Comparison of ENCODE assay signal across 24 mouse cellular contexts in genomic region chr1:91441855-91442254, GRCm38 (mm10). TPM values are rescaled to one million over a fixed set of nuclear protein-coding genes. Genes with fewer than 3 reads are reported as not detected.
DNase-seq lines count a peak whose midpoint lies in the region; ATAC-seq and TF ChIP-seq lines count a peak whose summit lies in the region.
"Had no signal": no experiment of that assay in that cellular context is flagged by ENCODE, and none has a peak within 500 bp of the region (broad histone marks: within the 10 kb centered on the region; RNA-seq: fewer than 3 reads in every experiment).

No protein-coding gene starts in this region.

- DNase-seq in gastrocnemius, adult 2 months: no peak
- no peak for DNase-seq in gastrocnemius, adult 8-10 months (ENCODE audit: low spot score in 2 of 2)
- no peak for DNase-seq in lung, postnatal 14 days
- DNase-seq in midbrain, embryonic 11.5 days (ENCODE audit: low spot score, missing footprints): peak; percentile 79
- DNase-seq in midbrain, embryonic 10.5 days (ENCODE audit: low spot score): no peak
- DNase-seq: adrenal gland, adult 8-10 months; adrenal gland, postnatal 25 days; cerebellum, adult 11-12 months; cerebellum, adult 8-10 months; cerebellum, postnatal 10 days; cerebellum, postnatal 36 days; embryo, embryonic 11 days; gastrocnemius, postnatal 14 days had no signal

- H3K4me3 ChIP-seq in gastrocnemius, adult 2 months: no peak overlapping the region
- no peak overlapping the region for H3K4me3 ChIP-seq in lung, embryonic 15.5 days
- H3K4me3 ChIP-seq in midbrain, embryonic 11.5 days (ENCODE audit: low read depth, low read length): no peak overlapping the region
- no peak overlapping the region for H3K4me3 ChIP-seq in midbrain, embryonic 10.5 days
- H3K4me3 ChIP-seq: embryonic facial prominence, embryonic 10.5 days; embryonic facial prominence, embryonic 13.5 days; erythroblast, embryonic 14.5 days; forebrain, embryonic 12.5 days; forebrain, embryonic 15.5 days; hindbrain, embryonic 10.5 days; hindbrain, embryonic 13.5 days had no signal

- no peaks in the 10 kb centered on the region for H3K9me3 ChIP-seq in lung, embryonic 15.5 days
- no peaks in the 10 kb centered on the region for H3K9me3 ChIP-seq in midbrain, embryonic 11.5 days (ENCODE audit: control insufficient read depth, low read length)
- no peaks in the 10 kb centered on the region for H3K9me3 ChIP-seq in midbrain, embryonic 10.5 days (replicated peaks)
- H3K9me3 ChIP-seq: embryonic facial prominence, embryonic 10.5 days; embryonic facial prominence, embryonic 13.5 days; forebrain, embryonic 12.5 days; forebrain, embryonic 15.5 days; hindbrain, embryonic 10.5 days; hindbrain, embryonic 13.5 days had no signal

- H3K9ac ChIP-seq in lung, embryonic 15.5 days: no peak overlapping the region
- H3K9ac ChIP-seq in midbrain, embryonic 11.5 days (ENCODE audit: low read length): no peak overlapping the region
- H3K9ac ChIP-seq: embryonic facial prominence, embryonic 13.5 days; forebrain, embryonic 12.5 days; forebrain, embryonic 15.5 days; hindbrain, embryonic 13.5 days had no signal

- H3K4me2 ChIP-seq in lung, embryonic 15.5 days: no peak overlapping the region
- H3K4me2 ChIP-seq in midbrain, embryonic 11.5 days: no peak overlapping the region
- H3K4me2 ChIP-seq: embryonic facial prominence, embryonic 13.5 days; forebrain, embryonic 12.5 days; forebrain, embryonic 15.5 days; heart, embryonic 11.5 days; hindbrain, embryonic 13.5 days had no signal

- peak overlapping the region; percentile 40 for H3K27ac ChIP-seq in gastrocnemius, adult 2 months
- H3K27ac ChIP-seq in lung, embryonic 15.5 days: 0 out of 2 replicates have a peak overlapping the region, but pooled peaks have one; percentile 41
- H3K27ac ChIP-seq in midbrain, embryonic 11.5 days (ENCODE audit: low read depth, low read length): no peak overlapping the region
- H3K27ac ChIP-seq in midbrain, embryonic 10.5 days (replicated peaks): no peak overlapping the region
- H3K27ac ChIP-seq: embryonic facial prominence, embryonic 13.5 days; forebrain, embryonic 12.5 days; forebrain, embryonic 15.5 days; hindbrain, embryonic 10.5 days; hindbrain, embryonic 13.5 days had no signal

- no peaks in the 10 kb centered on the region for H3K27me3 ChIP-seq in lung, embryonic 15.5 days
- H3K27me3 ChIP-seq in midbrain, embryonic 11.5 days (ENCODE audit: control insufficient read depth, insufficient read depth, low read length): no peaks in the 10 kb centered on the region
- no peaks in the 10 kb centered on the region for H3K27me3 ChIP-seq in midbrain, embryonic 10.5 days (ENCODE audit: low read depth, poor library complexity, severe bottlenecking)
- H3K27me3 ChIP-seq: embryonic facial prominence, embryonic 13.5 days; forebrain, embryonic 12.5 days; forebrain, embryonic 15.5 days; hindbrain, embryonic 13.5 days had no signal

- H3K4me1 ChIP-seq in lung, embryonic 15.5 days: peaks cover 30% of the 10 kb centered on the region
- no peaks in the 10 kb centered on the region for H3K4me1 ChIP-seq in midbrain, embryonic 11.5 days (ENCODE audit: control insufficient read depth, insufficient read depth, low read length)
- H3K4me1 ChIP-seq in midbrain, embryonic 10.5 days: peaks cover 11% of the 10 kb centered on the region
- H3K4me1 ChIP-seq: forebrain, embryonic 15.5 days; hindbrain, embryonic 10.5 days had no signal

- no peak for TF ChIP-seq CTCF in gastrocnemius, adult 2 months (IDR thresholded peaks at IDR 0.05)

- WGBS in lung, embryonic 15.5 days: 85% methylated on average over 3 of the region's 3 CpGs
- WGBS in midbrain, embryonic 11.5 days: 95% methylated on average over 3 of the region's 3 CpGs
- WGBS in midbrain, embryonic 10.5 days: 92% methylated on average over 3 of the region's 3 CpGs

- intact Hi-C loops in gastrocnemius, adult 2 months (cut with DNase I): no loop called here

- H3K36me3 ChIP-seq in lung, embryonic 15.5 days: peaks cover 51% of the 10 kb centered on the region
- no peaks in the 10 kb centered on the region; the same call in 1 of the 2 replicates for H3K36me3 ChIP-seq in midbrain, embryonic 11.5 days (ENCODE audit: control insufficient read depth, insufficient read depth, low read length)
- H3K36me3 ChIP-seq in midbrain, embryonic 10.5 days: peaks cover 3% of the 10 kb centered on the region
- H3K36me3 ChIP-seq: embryonic facial prominence, embryonic 10.5 days had no signal

- no peak for ATAC-seq in lung, embryonic 15.5 days (ENCODE audit: borderline replicate concordance, extremely low read depth, low FRiP score, low TSS enrichment)
- no peak for ATAC-seq in midbrain, embryonic 11.5 days (ENCODE audit: low FRiP score)
- ATAC-seq: activated CD4-positive, CD25-positive, alpha-beta regulatory T cell, adult 4 months; forebrain, embryonic 15.5 days; hindbrain, embryonic 16.5 days had no signal

RNA-seq across cellular contexts. Expression of gene Per2, which starts 17.3 kb away (rescaled TPM):
- total RNA-seq in gastrocnemius, adult 2 months (2021): 10 to 100 TPM in 1 of 2 experiments, 1 to 10 TPM in 1; 3.9 to 10.8 TPM
- 10 to 100 TPM in 1 of 4 experiments, 1 to 10 TPM in 3; 7.0 to 15.0 (median 8.8) TPM for total RNA-seq in gastrocnemius, adult 8-10 months (2022)
- 8.2 and 11.4 TPM in 2 replicates for polyA plus RNA-seq in lung, embryonic 15.5 days (2015; fragmentation: Nextera tagmentation; extraction: Ambion mirVana)
- polyA plus RNA-seq in midbrain, embryonic 11.5 days (2014; fragmentation: Nextera tagmentation; extraction: Ambion mirVana): 1.5 and 1.6 TPM in 2 replicates
- polyA plus RNA-seq in midbrain, embryonic 10.5 days (2016; fragmentation: Nextera tagmentation; extraction: Ambion mirVana): 2.5 and 4.0 TPM in 2 replicates

RNA-seq across cellular contexts. Expression of gene Hes6, which starts 28.0 kb away (rescaled TPM):
- total RNA-seq in gastrocnemius, adult 2 months (2021): 1 to 10 TPM; 4.4 to 7.9 TPM
- 1 to 10 TPM; 6.9 to 9.2 (median 7.2) TPM for total RNA-seq in gastrocnemius, adult 8-10 months (2022)
- polyA plus RNA-seq in lung, embryonic 15.5 days (2015; fragmentation: Nextera tagmentation; extraction: Ambion mirVana): 85.4 and 91.3 TPM in 2 replicates
- polyA plus RNA-seq in midbrain, embryonic 11.5 days (2014; fragmentation: Nextera tagmentation; extraction: Ambion mirVana): 300 and 322 TPM in 2 replicates
- polyA plus RNA-seq in midbrain, embryonic 10.5 days (2016; fragmentation: Nextera tagmentation; extraction: Ambion mirVana): 213 and 329 TPM in 2 replicates

RNA-seq across cellular contexts. Expression of gene Ilkap, which starts 43.2 kb away (rescaled TPM):
- 10 to 100 TPM; 38.3 to 44.6 TPM for total RNA-seq in gastrocnemius, adult 2 months (2021)
- total RNA-seq in gastrocnemius, adult 8-10 months (2022): 10 to 100 TPM; 31.2 to 40.1 (median 34.0) TPM
- polyA plus RNA-seq in lung, embryonic 15.5 days (2015; fragmentation: Nextera tagmentation; extraction: Ambion mirVana): 146 and 149 TPM in 2 replicates
- 163 and 169 TPM in 2 replicates for polyA plus RNA-seq in midbrain, embryonic 11.5 days (2014; fragmentation: Nextera tagmentation; extraction: Ambion mirVana)
- polyA plus RNA-seq in midbrain, embryonic 10.5 days (2016; fragmentation: Nextera tagmentation; extraction: Ambion mirVana): 173 and 177 TPM in 2 replicates

RNA-seq across cellular contexts. Expression of gene Traf3ip1, which starts 52.6 kb away (rescaled TPM):
- 1 to 10 TPM; 3.3 to 4.1 TPM for total RNA-seq in gastrocnemius, adult 2 months (2021)
- 1 to 10 TPM; 2.9 to 3.7 (median 3.3) TPM for total RNA-seq in gastrocnemius, adult 8-10 months (2022)
- 11.0 and 11.5 TPM in 2 replicates for polyA plus RNA-seq in lung, embryonic 15.5 days (2015; fragmentation: Nextera tagmentation; extraction: Ambion mirVana)
- polyA plus RNA-seq in midbrain, embryonic 11.5 days (2014; fragmentation: Nextera tagmentation; extraction: Ambion mirVana): 6.0 and 7.3 TPM in 2 replicates
- 10.5 and 12.9 TPM in 2 replicates for polyA plus RNA-seq in midbrain, embryonic 10.5 days (2016; fragmentation: Nextera tagmentation; extraction: Ambion mirVana)

Comparison
In these comparisons a context has a peak if more than half of its experiments do, and no peak if none do; other contexts are left out.
1. H3K27ac ChIP-seq: peak in gastrocnemius, adult 2 months (single experiment) and lung, embryonic 15.5 days (single experiment); none in midbrain, embryonic 11.5 days (single experiment) and midbrain, embryonic 10.5 days (single experiment).